Mouse (Mus musculus) left cerebral cortex, postnatal 36 days (tissue): ENCODE results near the gene Igsf6. TPM values are rescaled to one million over a fixed set of nuclear protein-coding genes. Genes with fewer than 3 reads are reported as not detected.
"Not testable (repeated sequence)": the region's sequence is repeated elsewhere in the genome, so short reads cannot be mapped to it uniquely, and the experiment has no call there.

Source experiments
- DNase-seq, 2 experiments: peaks; one replicate each; pipeline ENCODE4 v3.0.0; 2021 to 2022; ENCODE audit warnings: low spot score in 2 of 2, mixed read lengths in 1 of 2
- intact Hi-C: fragments of 180-260 bp; cut with DNase I; formaldehyde crosslinking; loops from one replicate; pipeline ENCODE4 v1.15.1; 2025
- total RNA-seq, 2 experiments: library from RNA; stranded (reverse); gene quantifications; 2 replicates each; pipeline ENCODE4 v1.2.3; 2021

The Igsf6 gene
- total RNA-seq, 2 experiments from 2014 or later, result 0.15 to 0.54 TPM

- intact Hi-C loops, result loop anchor here (10.0 kb wide), 2 partner anchors 236 to 574 kb away; no protein-coding TSS in a partner anchor
- DNase-seq, result no peak
These were observed 3.1 kb downstream of the Igsf6 start for GRCm38 (mm10) chr7:121071276-121071675.

DNA sequence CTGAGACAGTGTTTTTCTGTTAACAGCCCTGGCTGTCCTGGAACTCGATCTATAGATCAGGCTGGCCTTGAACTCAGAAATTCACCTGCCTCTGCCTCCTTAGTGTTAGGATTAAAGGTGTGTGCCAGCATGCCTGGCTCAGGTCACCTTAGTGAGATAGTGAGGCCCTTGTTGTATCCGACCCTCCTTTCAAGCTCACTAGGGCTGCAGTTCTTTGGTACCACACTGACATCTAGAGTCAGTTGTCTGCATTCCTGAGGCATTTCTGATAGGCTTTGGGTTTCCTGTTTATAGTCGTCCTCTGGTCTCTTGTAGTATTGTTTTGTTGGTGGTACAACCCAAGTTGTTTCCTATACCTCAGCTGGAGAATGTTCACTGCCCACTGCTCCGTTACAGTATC lies 10.1 kb downstream of the Igsf6 start:
- no peak for DNase-seq
- intact Hi-C loops, result loop anchor here (2.0 kb wide), 1 partner anchor 130 kb away; no protein-coding TSS in a partner anchor

GRCm38 (mm10) chr7:121059477-121060218 lies 14.7 kb downstream of the Igsf6 start:
- intact Hi-C loops, result no loop called here

DNA sequence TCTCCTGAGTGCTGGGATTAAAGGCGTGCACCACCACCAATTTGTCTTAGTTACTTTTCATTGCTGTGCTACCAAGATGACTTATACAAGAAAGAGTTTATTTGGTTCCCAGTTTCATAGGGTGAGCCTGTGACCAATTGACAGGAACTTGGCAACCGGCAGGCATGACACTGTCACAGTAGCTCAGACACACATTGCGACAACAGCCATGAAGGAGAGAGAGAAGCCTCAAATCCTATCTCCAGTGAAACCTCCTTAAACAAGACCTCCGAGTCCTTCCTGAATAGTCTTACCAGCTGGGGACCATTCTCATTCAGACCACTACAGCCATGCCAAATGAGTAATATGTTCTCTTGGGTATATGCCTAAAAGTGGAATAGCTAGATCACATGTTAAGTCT lies 21.3 kb downstream of the Igsf6 start:
- no peak for DNase-seq
- intact Hi-C loops, result no loop called here

More at GRCm38 (mm10) chr7:121059477-121060218, 14.7 kb downstream of the Igsf6 start:
- no peak for DNase-seq

DNA sequence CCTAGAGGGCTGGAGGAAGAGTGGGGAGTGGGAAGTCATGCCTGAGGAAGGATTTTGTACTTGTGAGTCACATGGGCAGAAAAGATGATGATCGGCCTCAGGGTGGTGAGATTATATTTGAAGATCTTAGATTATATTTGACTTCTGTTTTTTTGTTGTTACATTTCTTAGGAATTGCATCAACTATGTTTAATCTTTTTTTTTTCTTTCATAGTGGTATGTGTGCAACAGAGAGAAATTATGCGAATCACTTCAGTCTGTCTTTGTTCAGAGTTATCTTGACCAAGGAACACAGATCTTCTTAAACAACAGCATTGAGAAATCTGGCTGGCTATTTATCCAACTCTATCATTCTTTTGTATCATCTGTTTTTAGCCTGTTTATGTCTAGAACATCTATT lies 26.7 kb downstream of the Igsf6 start:
- intact Hi-C loops, result no loop called here
- no peak for DNase-seq

- intact Hi-C loops, result no loop called here
- DNase-seq, result no peak
These were observed 28.5 kb downstream of the Igsf6 start for GRCm38 (mm10) chr7:121045671-121046453.

DNA sequence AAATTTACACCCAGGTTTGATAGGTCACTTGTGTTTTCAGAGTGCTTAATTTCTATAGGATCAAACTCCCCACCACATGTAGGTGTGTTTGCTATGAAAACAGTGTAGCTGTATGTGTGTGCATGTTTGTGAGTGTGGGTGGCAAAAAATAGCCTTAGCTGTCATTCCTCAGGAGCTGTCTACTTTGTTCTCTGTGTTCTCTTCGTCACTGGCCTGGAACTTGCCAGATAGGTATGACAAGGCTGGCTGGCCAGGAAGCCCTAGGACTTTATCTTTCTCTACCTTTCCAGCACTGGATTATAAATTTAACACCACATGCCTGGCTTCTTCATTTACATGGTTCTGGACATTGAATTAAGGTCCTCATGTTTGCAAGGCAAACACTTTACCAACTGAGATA lies 30.1 kb downstream of the Igsf6 start:
- no peak for DNase-seq
- intact Hi-C loops, result no loop called here

- intact Hi-C loops, result no loop called here
- no peak for DNase-seq
These were observed 30.9 kb downstream of the Igsf6 start for GRCm38 (mm10) chr7:121043510-121043909.

GRCm38 (mm10) chr7:121043004-121043403 lies 31.4 kb downstream of the Igsf6 start:
- intact Hi-C loops, result no loop called here
- DNase-seq, result no peak

- intact Hi-C loops, result no loop called here
- DNase-seq, result no peak
These were observed 32.4 kb downstream of the Igsf6 start for GRCm38 (mm10) chr7:121041989-121042388.

GRCm38 (mm10) chr7:121040595-121040994 lies 33.8 kb downstream of the Igsf6 start:
- intact Hi-C loops, result no loop called here
- no peak for DNase-seq

DNA sequence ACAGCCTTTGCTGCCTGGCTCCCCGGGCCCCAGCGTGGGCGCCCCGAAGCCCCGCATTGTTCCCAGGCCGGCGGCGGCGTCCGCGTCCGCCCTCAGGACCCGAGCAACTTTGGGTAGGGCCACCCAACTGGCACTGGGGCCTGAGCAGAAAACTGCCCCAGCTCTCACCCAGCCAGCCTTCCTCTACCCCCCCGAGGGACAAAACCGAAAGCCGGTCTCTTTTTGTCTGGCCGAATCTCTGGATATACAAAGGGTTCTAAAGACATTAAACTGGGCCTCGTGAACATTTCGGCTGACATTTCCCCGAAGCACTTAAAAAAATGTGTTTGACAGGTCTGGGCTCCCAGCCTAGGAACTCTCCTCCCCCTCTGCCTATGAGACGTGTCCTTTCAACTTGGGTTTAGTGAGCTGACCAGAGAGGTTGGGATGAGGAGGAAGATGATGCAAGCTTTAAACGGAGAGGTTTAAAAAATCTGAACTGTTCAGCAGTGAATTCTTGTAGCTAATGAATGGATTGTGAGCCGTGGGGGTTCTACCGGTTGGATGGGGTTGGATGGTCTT lies 39.1 kb downstream of the Igsf6 start:
- intact Hi-C loops, result loop anchor here (10.0 kb wide), 1 partner anchor 200 kb away; no protein-coding TSS in a partner anchor

GRCm38 (mm10) chr7:121034701-121035141 lies 39.7 kb downstream of the Igsf6 start:
- intact Hi-C loops, result loop anchor here (10.0 kb wide), 1 partner anchor 200 kb away; no protein-coding TSS in a partner anchor
- peak in 1 of 2 experiments; percentile 78 for DNase-seq

More for the DNA sequence above, 39.1 kb downstream of the Igsf6 start:
- DNase-seq, result peak in 1 of 2 experiments; percentile 24

GRCm38 (mm10) chr7:121033856-121034652 lies 40.3 kb downstream of the Igsf6 start, which contains the start of gene Mettl9:
Gene Mettl9, plus strand, starts transcription at chr7:121034445.
- intact Hi-C loops, result loop anchor here (10.0 kb wide), 1 partner anchor 199 kb away; no protein-coding TSS in a partner anchor
- peak; percentile 90 to 91 for DNase-seq

- not testable (repeated sequence) for DNase-seq
- intact Hi-C loops, result loop anchor here (10.0 kb wide), 1 partner anchor 195 kb away; no protein-coding TSS in a partner anchor
These were observed 44.4 kb downstream of the Igsf6 start for GRCm38 (mm10) chr7:121029947-121030346.

- no peak for DNase-seq
- intact Hi-C loops, result no loop called here
These were observed 48.1 kb downstream of the Igsf6 start for GRCm38 (mm10) chr7:121026300-121026699.

GRCm38 (mm10) chr7:121025221-121026008 lies 49.0 kb downstream of the Igsf6 start:
- intact Hi-C loops, result no loop called here
- DNase-seq, result no peak

GRCm38 (mm10) chr7:121020277-121020676 lies 54.1 kb downstream of the Igsf6 start:
- intact Hi-C loops, result no loop called here
- DNase-seq, result peak in 1 of 2 experiments; percentile 8
